Mouse (Mus musculus): ENCODE results near the gene Psmd2. TPM values are rescaled to one million over a fixed set of nuclear protein-coding genes. Genes with fewer than 3 reads are reported as not detected.
A peak's percentile ranks its signal among the peaks of the same experiment; 100 is the strongest.

The Psmd2 gene
- total RNA-seq (2021), result 100 to 1,000 TPM; 185 to 194 TPM

DNA sequence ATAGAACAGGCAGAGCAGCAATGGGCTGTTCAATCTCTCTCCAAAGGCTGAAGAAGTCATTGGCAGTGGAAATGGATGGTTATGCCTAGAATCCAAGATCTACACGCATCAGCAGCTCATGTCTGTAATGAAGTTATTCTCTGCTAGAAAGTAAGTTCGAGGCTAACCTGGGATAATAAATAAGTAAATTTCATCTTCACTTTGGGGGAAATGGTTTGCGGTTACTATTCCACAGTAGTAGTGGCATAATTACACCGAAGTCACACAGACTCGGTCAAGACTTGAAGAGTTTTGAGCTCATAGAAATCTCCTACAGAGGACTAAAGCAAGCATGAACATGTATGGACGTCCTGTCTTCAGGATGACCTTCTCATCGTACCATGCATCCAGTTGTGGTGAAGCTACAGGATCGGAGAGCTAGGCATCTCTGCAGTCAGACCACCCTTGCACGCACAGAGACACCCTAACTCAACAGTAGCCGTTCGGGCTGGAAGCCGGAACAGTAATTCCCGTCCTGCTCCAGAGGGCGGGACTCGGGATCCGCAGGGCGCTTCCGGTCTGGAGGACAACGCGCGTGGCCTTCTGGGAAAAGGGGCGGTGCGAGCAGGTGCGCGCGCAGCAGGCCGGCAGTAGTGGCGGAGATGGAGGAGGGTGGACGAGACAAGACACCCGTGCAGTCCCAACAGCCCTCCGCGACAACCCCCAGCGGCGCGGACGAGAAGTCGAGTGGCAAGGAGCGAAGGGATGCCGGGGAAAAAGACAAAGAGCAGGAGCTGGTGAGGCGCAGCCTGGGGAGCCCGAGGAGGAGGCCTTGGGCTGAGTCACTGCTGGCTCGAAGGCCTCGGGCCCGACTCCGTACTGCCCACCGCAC is at the start of gene Psmd2:
TSS of gene Psmd2 (plus strand) at position 577 of the 871 bp plus-strand sequence.
- peak; percentile 98 for DNase-seq

DNA sequence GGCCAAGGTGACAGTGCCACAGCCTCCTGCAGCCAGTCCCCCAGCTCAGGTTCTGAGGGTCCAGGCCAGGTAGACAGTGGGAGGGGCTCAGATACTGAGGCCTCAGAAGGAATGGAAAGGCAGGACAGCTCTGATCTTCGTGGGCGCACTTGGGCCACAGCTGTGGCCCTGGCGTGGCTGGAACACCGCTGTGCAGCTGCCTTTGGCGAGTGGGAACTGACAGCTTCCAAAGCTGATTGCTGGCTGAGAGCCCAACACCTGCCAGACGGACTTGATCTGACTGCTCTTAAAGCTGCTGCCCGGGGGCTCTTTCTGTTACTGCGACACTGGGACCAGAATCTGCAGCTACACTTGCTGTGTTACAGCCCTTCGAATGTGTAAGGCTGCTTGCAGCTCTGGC is 46.7 kb upstream of the Psmd2 start:
- no peak for DNase-seq

DNA sequence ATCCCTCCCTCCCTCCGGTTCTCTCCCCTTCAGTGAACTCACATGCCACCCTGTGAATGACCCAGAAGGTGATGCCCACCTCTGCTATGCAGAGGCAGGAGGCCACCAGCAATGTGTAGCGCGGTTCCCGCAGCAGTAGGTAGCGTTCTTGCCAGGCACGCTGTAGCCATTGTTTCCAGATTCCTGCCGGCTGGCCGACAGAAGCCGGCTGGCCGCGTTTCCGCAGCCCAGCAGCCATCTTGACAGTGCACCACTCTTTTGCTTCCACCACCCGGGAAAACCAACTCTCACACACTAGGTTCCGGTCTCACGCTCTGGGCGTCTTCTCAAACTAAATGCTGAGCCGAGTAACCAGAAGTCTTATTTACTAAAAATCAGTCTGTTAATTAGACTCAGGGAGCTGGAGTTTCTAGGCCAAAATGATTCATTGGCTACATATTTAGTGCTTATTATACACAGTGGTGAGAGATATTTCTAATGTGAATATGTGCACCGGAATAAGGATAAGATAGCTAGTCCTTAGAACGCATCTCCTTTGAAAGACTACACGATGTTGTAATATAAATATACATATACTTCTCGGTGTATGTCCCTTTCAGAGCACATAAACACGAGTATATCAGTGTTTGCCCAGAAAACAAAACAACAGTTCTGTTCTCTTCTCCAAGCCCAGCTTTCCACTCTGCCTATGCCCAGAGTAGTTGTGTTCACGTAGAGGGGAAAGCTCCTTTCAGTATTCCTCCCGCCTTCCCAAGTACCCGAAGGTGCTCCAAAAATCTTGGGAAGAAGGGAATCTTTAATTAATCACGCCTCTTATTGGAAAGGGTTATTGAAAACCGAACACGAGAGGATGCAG is 40.7 kb upstream of the Psmd2 start:
- DNase-seq, result peak; percentile 82

DNA sequence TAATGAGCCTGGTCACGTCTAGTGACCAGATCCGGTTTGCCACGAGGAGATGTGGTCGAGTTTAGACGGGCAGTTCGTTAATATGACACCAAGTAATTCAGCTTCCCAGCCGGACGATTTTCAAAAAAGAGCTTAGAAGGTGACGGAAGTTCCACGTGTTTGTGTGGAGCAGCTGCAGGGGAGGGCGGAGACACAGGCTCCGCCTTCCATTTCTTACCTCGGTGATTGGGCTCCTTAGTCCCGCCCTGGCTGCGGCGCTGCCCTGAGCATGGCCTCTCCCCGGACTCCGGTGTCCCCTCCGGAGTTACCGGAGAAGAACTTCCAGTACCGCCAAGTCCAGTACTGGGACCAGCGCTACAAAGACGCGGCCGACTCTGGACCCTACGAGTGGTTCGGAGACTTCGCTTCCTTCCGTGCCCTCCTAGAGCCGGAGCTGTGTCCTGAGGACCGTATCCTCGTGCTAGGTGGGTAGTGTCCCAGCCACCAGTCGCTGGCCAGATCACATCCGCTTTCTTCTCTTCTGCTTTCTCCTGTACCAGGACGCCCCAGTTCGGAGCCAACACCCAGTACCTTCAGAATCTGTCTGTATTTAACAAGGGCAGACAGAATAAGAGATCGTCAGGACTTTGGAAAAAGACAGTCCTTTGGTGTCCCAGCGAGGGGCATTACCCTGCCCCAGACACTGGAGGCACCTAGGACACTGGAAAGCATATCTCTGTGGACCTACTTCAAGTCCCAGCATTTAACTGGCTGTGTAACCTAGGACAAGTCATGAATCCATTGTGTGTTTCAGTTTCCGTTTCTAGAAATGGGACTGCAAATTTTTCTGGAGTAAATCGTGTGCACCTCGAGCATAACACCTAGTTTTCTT is 39.9 kb upstream of the Psmd2 start, which contains the start of the genes Eef1akmt4, Gm49333 and Alg3:
TSS of gene Eef1akmt4 (plus strand) at position 237 of the 871 bp plus-strand sequence.
TSS of gene Gm49333 (plus strand) at position 254 of the 871 bp plus-strand sequence.
TSS of gene Alg3 (minus strand) at position 379 of the 871 bp plus-strand sequence.
- peak; percentile 88 for DNase-seq

DNA sequence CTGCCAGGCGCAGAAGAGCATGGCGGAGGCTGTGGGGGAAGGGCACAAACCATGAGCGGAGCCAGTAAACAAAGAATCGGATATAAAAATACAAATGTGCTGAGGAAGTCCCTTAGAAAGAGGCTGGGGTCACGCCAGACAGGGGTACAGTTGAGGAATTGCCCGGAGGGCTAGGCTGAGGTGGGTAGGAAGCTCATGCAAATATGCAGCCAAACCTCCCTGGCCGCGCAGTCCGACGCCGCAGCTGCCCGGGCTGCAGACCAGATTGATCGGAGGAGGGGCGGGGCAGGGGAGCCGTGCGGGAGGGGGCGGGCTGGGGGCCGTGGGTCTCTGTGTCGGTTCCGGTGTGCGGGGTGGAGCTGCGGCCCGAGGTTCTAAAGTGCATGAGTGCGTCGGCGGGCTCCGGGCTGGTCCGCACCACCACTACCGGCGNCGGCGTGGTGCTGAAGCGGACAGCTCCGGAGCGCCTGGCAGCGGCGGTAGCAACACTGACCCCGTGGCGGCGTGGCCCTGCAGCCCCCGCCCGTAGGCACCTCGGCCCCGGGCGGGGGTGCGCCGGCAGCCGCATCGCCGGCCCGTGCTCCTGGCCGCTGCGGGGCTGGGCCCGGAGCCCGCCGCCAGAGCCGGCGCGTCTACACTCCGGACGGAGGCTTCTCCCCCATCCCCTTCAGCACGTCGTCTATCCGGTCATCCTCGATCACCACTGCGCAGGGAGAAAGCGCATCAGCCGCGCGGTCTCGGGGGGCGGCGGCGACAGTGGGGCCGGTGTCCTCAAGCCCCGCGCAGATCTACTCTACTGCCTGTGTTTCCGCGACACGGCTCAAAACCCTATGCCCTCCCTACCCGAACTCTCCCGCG is 31.7 kb upstream of the Psmd2 start:
- peak; percentile 48 for DNase-seq

DNA sequence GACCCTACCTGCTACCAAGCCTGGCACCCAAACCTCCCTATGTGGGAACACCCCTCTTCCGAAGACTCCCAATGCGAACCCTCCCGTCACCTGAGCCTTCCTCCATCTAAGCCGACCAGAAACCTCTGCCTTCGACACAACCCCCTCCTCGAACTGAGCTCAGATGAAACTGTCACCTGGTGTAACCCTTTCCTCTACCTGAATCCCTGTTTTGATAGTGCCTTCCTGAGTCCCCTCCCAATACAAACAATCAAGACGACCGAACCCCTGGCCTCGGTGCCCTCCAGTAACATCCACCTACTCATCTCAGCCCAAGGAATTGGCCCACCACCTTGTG is 31.1 kb upstream of the Psmd2 start:
- no peak for DNase-seq

DNA sequence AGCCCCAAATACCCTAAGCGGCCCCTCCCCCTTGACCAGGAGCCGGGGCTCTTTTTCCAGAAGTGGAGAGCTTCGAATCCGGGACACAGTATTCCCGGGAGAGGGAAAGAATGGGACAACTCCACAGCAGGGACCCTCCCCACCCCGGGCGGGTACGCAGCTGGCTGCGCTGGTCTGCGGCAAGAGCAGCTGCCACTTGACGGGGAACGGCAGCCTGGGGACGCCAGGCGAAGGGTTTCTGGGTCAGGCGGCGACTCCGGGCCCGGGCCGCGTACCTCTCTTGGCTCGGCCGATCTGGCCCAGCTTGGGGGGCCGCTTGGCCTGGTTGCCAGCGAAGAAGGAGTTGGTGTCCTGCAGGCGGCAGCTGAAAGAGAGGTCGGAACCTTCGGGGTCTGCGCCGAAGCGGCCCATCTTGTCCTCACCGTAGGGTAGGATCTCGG is 30.7 kb upstream of the Psmd2 start:
- peak; percentile 36 for DNase-seq

DNA sequence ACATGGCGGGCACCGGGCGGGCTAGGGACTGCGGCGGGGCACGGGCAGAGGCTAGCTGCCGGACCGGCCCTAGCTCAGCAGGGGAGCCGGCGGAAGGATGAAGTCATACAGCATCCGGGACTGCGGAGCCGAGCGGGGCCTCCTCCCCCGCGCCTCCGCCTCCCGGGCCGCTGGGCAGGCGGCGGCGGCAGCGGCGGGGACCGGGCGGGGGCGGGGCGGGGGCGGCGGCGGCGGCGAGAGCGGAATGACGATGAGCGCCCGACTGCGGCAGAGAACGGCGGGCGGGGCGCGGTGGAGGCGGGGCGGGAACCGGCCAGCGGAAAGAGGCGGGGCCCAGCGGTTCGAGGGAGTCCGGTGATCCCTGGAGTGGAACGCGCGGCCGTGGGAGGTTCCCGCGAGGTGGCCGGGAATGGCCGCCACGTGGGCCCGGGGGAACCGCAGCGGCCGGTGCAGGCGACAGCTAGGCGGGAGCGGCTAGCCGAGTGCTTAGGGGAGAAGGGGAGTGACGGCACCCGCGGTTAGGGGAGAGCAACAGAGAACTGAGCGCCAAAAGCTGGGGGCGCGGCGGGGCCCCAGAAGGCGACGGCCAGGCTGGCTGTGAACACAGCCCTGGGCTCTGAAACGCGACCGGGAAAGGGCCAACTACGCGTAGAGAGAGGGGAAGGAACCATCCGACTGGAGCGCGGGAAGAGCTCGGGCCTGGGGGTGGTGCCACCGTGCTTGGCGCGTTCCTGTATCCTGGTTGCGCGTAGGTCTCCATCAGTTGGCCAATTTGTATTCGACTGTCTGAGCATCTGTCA is 30.1 kb upstream of the Psmd2 start, which contains the start of gene Camk2n2:
TSS of gene Camk2n2 (minus strand) at position 97 of the 800 bp plus-strand sequence.
- DNase-seq, result peak; percentile 58

DNA sequence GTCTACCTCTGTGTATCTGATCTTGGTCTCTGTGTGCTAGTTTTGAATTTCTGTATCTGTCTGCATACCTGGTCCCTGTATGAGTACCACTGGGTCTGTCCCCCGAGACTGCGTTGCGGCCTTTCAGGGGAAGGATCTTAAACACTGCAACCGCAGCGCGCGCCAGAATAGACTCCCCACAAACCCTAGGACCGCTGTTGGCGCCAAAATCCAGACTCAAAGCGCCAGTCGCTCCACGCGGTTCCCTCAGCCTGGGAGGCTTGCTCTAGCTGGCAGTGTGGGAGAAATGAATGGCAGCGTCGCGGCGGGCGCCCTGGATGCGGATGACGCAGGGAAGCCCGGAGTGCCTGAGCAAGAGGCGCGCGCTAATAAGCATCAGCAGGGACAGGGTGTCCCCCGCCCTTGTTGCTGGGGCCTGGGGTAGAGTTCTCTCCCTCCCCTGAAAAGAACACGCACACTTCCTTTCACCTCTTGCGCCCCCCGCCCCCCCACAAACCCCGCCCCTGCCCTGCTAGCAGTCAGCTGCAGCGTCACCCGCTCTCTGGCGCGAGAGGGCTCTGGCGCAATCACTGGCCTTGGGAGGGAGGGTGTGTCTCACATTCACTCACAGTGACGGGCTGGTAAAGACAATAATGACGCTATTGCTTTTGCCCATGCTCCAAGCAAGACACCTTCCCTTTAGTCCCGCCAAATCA is 29.3 kb upstream of the Psmd2 start:
- peak; percentile 49 for DNase-seq

DNA sequence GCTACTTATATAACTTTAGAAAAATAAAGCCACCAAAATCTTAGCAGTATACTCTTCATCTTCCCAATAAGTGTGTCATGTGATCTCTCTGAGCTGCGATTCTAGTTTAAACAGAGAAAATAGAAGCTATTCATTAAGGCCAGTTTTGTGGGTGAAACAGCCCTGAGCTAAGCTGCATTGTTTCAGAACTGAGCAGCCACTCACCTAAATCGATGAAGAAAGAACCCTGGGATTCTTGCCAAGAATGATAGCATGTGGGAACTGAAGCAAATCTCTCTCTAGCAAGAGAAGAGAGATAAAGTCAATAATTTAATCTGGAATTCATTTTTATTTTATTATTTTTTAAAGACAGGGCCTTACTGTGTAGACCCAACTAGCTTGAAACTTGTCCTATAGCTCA is 28.2 kb upstream of the Psmd2 start:
- no peak for DNase-seq

DNA sequence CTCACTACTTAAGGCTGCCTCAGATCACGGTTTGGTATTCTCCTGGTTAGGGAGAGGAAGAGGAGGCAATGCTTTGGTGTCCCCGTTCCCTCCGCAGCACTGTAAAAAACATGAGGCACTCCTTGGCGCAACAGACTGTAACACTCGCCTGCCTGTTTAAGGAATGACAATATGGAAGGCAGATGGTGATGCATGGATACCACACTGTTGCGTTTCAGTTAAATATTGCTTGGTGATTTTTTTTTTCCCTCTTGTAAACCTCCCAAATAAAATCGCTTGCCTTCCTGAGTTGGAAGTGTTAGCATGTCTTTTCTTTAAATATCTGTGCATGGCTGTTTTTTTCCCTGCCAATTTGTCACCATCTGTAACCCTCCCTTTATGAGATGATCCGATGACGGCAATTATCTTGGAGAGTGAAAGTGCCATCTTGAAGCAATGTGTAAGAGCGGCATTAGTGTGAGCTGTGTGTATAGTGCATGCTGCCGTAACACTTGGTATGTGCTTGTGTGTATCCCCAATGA is 22.5 kb upstream of the Psmd2 start:
- DNase-seq, result no peak

DNA sequence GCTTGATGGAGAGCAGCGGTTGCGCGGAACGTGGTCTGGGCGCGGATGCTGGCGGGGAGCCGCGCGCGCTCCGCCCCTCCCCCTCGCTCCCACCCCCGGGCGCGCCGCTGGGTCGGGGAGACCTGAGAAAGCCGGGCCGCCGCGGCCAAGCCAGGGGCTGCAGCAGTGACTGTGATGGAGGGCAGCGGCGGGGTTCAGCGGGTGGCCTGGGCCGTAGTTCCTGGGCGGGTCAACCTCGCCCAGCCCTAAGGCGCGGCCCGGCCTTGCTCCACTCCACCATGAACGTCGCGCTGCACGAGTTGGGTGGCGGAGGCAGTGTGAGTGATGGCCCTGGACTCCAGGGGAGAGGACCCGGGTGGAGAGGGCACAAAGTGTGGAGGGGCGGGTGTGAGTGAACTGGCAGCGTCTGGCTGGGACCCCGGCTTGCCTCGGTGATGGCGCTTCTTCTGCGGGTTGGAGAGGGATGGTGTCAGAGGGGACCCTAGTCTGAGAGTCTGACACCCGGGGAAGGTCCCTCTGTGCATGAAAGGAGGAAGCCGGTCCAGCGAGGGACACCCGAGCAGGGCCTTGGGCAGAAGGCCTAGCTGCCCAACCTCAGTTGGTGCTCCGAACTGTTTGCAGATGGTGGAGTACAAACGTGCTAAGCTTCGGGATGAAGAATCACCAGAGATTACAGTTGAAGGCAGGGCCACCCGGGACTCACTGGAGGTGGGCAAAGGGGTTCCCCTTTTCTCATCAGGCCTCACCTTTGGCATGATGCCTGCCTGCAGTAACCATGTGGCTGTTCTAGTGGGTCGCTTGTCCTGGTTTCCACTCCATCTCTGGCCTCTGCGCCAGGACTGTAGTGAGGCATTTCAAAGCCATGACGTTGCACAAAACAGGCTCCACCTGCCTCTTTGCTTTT is 21.5 kb upstream of the Psmd2 start, which contains the start of gene Ece2:
TSS of gene Ece2 (plus strand) at position 98 of the 904 bp plus-strand sequence.
- DNase-seq, result peak; percentile 25

DNA sequence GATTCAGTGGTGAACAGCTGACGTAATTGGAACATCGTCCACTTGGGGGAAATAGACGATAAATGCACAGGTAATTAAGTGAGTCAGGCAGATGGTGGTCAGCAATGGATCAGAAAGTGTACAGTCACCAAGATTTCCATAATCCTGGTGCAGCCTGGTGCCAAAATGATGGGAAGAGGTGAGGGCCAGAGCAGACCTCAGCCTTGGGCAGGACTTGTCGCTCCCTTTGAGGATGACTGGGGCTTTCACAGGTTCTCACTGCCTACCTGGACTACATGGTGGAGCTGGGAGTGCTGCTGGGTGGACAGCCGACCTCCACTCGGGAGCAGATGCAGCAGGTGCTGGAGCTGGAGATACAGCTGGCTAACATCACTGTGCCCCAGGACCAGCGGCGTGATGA is 14.0 kb upstream of the Psmd2 start:
- DNase-seq, result no peak

DNA sequence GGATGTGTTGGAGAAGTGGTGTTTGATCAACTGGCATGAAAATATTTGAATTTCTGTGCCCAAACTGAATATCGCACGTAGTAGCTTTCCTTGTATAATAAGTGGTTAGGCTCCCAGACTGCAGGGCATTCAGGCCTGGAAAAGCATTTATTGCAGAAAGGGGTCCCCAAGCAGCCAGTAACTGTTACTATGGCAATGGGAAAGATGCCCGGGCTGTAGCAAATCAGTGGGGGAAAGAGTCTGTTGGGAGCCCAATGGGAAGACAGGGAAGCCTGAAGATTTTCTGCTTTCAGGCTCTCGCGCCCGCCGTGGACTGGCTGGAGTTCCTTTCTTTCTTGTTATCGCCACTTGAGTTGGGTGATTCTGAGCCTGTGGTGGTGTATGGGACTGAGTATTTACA is 13.1 kb upstream of the Psmd2 start:
- DNase-seq, result no peak

DNA sequence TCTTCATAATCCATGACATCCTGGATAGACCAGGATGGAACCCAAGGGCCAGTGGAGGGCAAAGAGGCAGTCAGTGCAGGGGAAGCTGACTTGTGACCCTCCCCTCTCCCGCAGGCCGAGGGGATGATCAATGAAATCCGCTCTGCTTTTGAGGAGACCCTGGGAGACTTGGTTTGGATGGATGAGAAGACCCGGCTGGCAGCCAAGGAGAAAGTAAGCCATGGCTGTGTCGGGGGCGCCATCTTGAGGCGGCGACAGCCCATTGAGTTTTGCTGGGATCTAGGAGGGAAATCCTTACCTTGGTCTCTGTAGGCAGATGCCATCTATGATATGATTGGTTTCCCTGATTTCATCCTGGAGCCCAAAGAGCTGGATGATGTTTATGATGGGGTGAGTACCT is 9.3 kb upstream of the Psmd2 start:
- DNase-seq, result peak; percentile 82

DNA sequence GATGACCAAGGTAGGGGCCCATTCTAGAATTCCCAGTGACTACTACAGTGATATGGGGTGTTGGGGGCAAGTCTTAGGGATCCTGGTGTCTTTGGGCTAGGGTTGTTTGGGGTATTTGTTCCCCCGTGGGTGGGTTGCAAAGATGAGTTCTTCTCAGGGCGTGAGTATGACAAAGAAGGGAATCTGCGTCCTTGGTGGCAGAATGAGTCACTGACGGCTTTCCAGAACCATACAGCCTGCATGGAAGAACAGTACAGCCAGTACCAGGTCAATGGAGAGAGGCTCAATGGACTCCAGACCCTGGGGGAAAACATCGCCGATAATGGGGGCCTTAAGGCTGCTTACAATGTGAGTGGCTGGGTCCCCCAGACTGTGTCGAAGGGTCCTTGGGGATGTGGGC is 7.5 kb upstream of the Psmd2 start:
- no peak for DNase-seq

DNA sequence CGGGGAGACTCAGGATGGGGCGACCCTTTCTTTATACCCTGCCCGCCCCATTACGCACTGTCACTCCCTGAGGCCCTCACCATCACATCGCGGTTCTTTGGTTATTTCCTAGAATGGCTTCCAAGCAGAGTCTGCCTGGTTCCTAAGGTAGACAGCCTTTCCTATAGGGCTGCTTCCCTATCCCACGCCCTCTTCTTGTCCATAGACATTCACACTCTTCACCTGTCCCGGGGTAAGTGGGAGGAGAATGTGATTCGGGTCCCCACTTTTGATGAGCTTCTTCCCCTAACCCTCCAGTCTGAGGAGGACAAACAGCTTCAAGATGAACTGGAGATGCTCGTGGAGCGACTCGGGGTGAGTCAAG is 477 bp downstream of the Psmd2 start:
- DNase-seq, result no peak

DNA sequence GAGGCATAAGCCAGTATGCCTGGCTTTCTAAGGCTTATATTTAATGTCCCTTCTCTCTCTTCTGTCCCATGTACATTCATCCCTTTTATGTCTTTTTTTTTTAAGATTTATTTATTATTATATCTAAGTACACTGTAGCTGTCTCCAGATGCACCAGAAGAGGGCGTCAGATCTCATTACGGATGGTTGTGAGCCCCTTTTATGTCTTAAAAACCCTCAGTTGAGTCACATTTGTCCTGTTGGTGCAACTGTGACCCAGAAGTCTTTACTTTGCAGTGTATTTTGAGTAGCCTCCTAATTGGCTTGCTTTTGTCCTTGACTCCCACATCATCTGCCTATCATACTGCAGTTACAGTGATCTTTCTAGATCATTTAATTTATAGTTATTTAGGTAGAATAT is 1.9 kb downstream of the Psmd2 start:
- no peak for DNase-seq

All from heart, postnatal 4 days (tissue).